Mouse (Mus musculus) limb, embryonic 13.5 days (tissue): Measurements from ENCODE around the gene 1600014C10Rik. TPM values are rescaled to one million over a fixed set of nuclear protein-coding genes. Genes with fewer than 3 reads are reported as not detected.
A peak's percentile ranks its signal among the peaks of the same experiment; 100 is the strongest.

ENCODE experiments used
- ATAC-seq: fragments of 200-750 bp; cut with Nextera tagmentation; 2 replicates; pipeline ENCODE4 v1.8.0; 2017; ENCODE audit warnings: low read depth, moderate number of reproducible peaks, moderate TSS enrichment; ENCODE audit not compliant: low FRiP score
- H3K27ac ChIP-seq: fragments of 300-500 bp; sonication (generic); 2 replicates; pipeline ENCODE4 v1.5.1; 2015; ENCODE audit warnings: inconsistent platforms, mild to moderate bottlenecking, moderate library complexity
- H3K27me3 ChIP-seq: fragments of 300-500 bp; sonication (generic); 2 replicates; pipeline ENCODE4 v1.6.1; 2015; ENCODE audit warnings: mild to moderate bottlenecking, inconsistent platforms
- H3K36me3 ChIP-seq: fragments of 300-500 bp; sonication (generic); 2 replicates; pipeline ENCODE4 v1.6.1; 2015; ENCODE audit warnings: inconsistent platforms, mild to moderate bottlenecking, moderate library complexity
- H3K4me1 ChIP-seq: fragments of 300-500 bp; sonication (generic); 2 replicates; pipeline ENCODE4 v1.6.1; 2015; ENCODE audit warnings: inconsistent platforms
- H3K4me2 ChIP-seq: fragments of 300-500 bp; sonication (generic); replicated peaks from 2 replicates; pipeline ENCODE4 v1.6.1; 2015; ENCODE audit warnings: inconsistent platforms, mild to moderate bottlenecking, moderate library complexity
- H3K4me3 ChIP-seq: fragments of 300-500 bp; sonication (generic); 2 replicates; pipeline ENCODE4 v1.5.1; 2015; ENCODE audit warnings: moderate library complexity, mild to moderate bottlenecking, inconsistent platforms
- H3K9ac ChIP-seq: fragments of 300-500 bp; sonication (generic); 2 replicates; pipeline ENCODE4 v1.6.1; 2015; ENCODE audit warnings: mild to moderate bottlenecking, inconsistent platforms
- H3K9me3 ChIP-seq: fragments of 300-500 bp; sonication (generic); 2 replicates; pipeline ENCODE4 v1.6.1; 2016; ENCODE audit warnings: inconsistent platforms
- WGBS: fragments of 180-500 bp; shearing (Covaris S2); methylation state at CpG from one replicate; pipeline ENCODE4 v1.1.7; 2015; 5-methylcytosine and 5-hydroxymethylcytosine counted together
- polyA plus RNA-seq: library from polyadenylated mRNA; unstranded; fragments of >200 nt; fragmentation: Nextera tagmentation; extraction: Ambion mirVana; gene quantifications from 2 replicates; pipeline ENCODE4 v1.2.1, GENCODE M21; 2015

Gene 1600014C10Rik
- polyA plus RNA-seq, 1 experiment from 2014 or later = 18.3 TPM

GRCm38 (mm10) chr7:38187796-38188195, 4.8 kb downstream of the 1600014C10Rik start:
- 69% methylated on average over 4 of the region's 4 CpGs for WGBS
- peaks cover 26% of the 10 kb centered on the region for H3K36me3 ChIP-seq
- no peak overlapping the region for H3K4me2 ChIP-seq
- no peak overlapping the region for H3K27ac ChIP-seq
- peaks cover 15% of the 10 kb centered on the region for H3K4me1 ChIP-seq
- H3K9me3 ChIP-seq = no peaks in the 10 kb centered on the region
- no peak overlapping the region for H3K9ac ChIP-seq
- no peaks in the 10 kb centered on the region for H3K27me3 ChIP-seq
- ATAC-seq = no peak
- no peak overlapping the region for H3K4me3 ChIP-seq

- H3K27me3 ChIP-seq = no peaks in the 10 kb centered on the region
- ATAC-seq = no peak
- no peak overlapping the region for H3K4me3 ChIP-seq
- H3K4me2 ChIP-seq = no peak overlapping the region
- 88% methylated on average over 8 of the region's 8 CpGs for WGBS
- H3K9me3 ChIP-seq = no peaks in the 10 kb centered on the region
- H3K36me3 ChIP-seq = peaks cover 26% of the 10 kb centered on the region
- no peak overlapping the region for H3K9ac ChIP-seq
- H3K4me1 ChIP-seq = peaks cover 9% of the 10 kb centered on the region
- no peak overlapping the region for H3K27ac ChIP-seq
Observed at GRCm38 (mm10) chr7:38188281-38189075, 5.5 kb downstream of the 1600014C10Rik start.

DNA sequence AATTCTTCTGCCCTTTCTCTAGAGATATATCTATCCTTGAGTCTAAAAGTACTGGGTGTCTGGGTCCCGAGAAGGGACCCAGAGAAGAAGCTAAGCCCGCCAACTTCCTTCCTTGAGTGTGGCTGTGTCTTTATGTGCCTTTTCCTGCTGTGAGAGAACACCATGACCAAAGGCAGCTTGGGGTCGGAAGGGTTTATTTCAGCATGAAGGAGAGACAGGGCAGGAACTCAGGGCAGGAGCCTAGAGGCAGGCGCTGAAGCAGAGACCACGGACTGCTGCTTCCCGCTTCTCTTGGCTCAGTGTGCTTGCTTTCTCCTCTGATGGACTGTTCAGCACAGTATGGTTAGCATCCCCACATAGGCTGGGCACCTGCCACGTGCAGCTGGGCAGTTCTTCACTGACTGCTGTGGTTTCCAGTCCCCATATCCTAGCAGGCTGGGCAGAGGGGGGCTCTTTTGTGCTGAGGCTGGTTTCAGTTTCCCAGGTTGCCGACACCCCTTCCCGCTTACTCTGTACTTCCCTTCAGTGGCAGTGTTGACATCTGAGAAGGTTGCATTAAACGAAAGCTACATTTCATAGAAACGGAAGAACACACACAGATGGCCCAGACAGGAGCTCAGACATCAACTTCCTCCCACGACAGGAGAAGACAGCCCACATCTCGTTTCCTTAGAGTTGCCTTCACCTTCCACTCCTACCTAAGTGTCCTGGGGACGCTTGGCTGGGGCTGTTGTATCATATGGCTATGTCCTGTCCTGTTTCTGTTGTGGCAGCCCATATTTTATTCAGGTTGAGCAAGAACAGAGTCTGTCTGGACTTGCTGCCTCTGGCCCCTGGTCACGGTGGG, 6.3 kb downstream of the 1600014C10Rik start:
- no peaks in the 10 kb centered on the region for H3K27me3 ChIP-seq
- no peak overlapping the region for H3K4me3 ChIP-seq
- H3K9me3 ChIP-seq = no peaks in the 10 kb centered on the region
- peaks cover 26% of the 10 kb centered on the region for H3K36me3 ChIP-seq
- peaks cover 4% of the 10 kb centered on the region for H3K4me1 ChIP-seq
- no peak overlapping the region for H3K9ac ChIP-seq
- no peak overlapping the region for H3K27ac ChIP-seq
- no peak overlapping the region for H3K4me2 ChIP-seq
- ATAC-seq = no peak
- 75% methylated on average over 15 of the region's 15 CpGs for WGBS

DNA sequence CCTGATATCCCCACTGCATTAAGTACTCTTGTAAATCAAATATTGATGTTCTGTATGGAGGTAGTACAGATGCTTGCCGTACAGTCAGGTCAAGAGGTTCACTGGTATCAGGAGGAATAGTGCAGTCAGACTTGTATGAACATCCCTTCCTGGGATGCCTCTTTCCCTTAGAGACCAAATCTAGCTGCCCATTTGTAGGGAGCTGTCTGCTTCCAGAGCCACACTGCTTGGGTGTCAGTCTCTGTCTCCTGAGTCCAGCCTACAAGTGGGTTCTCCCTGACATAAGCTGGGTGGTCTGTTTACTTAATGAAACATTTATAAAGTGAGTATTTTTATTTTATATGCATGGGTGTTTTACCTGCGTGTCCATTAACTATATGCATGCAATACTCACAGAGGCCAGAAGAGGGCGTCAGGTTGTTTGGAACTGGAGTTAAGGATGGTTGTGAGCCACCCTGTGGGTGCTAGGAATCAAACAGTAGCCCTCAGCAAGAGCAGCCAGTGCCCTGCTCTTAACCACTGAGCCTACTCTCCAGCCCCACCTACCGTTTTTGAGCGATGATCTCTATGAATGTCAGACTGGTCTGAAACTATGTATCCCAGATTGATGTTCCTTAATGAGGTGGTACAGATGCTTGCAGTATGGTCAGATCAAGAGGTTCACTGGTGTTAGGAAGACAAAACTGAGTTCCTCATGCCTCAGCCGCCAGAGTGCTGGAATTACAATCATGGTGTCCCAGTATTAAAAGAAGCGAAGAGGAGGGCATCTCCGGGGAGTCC, 7.2 kb downstream of the 1600014C10Rik start:
- no peaks in the 10 kb centered on the region for H3K9me3 ChIP-seq
- H3K4me1 ChIP-seq = no peaks in the 10 kb centered on the region
- H3K36me3 ChIP-seq = peaks cover 34% of the 10 kb centered on the region
- H3K27ac ChIP-seq = no peak overlapping the region
- H3K4me2 ChIP-seq = no peak overlapping the region
- H3K27me3 ChIP-seq = no peaks in the 10 kb centered on the region
- H3K9ac ChIP-seq = no peak overlapping the region
- no peak for ATAC-seq
- H3K4me3 ChIP-seq = no peak overlapping the region
- 90% methylated on average over 8 of the region's 8 CpGs for WGBS

DNA sequence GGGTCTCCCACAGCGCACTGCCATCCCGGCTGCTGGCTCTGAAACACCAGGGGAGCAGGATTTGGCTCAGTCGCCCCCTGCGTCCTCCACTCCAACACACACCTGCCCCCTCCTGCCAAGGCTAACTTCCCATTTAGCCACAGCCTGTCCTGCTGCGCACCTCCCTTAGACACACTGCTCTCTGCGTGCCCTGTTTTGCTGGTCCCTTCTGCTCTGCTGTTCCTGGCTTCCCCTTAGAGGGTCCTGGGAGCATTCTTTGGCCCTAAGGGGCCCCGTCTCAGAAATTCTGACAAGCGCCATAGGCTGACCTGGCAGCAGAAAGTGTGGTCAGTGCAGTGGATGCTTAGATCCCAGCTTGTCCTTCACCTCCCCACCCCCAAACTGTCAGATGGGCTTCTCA, 8.1 kb downstream of the 1600014C10Rik start:
- Histone ChIP-seq H3K36me3 (peaks cover 38% of the 10 kb centered on the region), H3K9ac (no peak overlapping the region), H3K9me3 (no peaks in the 10 kb centered on the region), H3K4me2 (no peak overlapping the region), H3K4me1 (no peaks in the 10 kb centered on the region), H3K27me3 (no peaks in the 10 kb centered on the region), H3K4me3 (no peak overlapping the region), H3K27ac (no peak overlapping the region)
- 82% methylated on average over 8 of the region's 8 CpGs for WGBS
- no peak for ATAC-seq

DNA sequence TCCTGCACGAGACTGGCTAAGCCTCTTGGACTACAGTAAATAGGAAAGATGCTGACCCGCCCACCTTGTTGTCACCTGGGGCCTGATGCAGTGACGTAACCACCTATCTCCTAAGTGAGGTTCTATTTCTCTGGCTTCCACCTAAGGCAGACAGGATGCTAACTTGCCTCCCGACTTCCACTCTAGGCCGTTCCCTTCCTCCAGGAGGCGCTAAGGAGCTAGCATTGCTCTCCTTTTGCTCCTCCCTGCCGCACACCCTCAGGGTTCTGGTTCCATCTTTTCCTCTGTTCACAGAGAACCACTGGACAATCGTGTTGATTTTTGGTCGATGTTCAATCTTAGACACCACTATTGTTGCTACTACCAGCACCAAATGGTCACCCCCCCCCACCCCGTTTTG, 8.6 kb downstream of the 1600014C10Rik start:
- no peaks in the 10 kb centered on the region for H3K9me3 ChIP-seq
- no peak overlapping the region for H3K4me3 ChIP-seq
- no peak for ATAC-seq
- H3K27me3 ChIP-seq = no peaks in the 10 kb centered on the region
- H3K4me2 ChIP-seq = no peak overlapping the region
- H3K9ac ChIP-seq = no peak overlapping the region
- H3K27ac ChIP-seq = no peak overlapping the region
- H3K36me3 ChIP-seq = peaks cover 40% of the 10 kb centered on the region
- H3K4me1 ChIP-seq = no peaks in the 10 kb centered on the region
- 51% methylated on average over 10 of the region's 10 CpGs for WGBS

GRCm38 (mm10) chr7:38199907-38200605, 17.0 kb downstream of the 1600014C10Rik start:
- 64% methylated on average over 8 of the region's 8 CpGs for WGBS

DNA sequence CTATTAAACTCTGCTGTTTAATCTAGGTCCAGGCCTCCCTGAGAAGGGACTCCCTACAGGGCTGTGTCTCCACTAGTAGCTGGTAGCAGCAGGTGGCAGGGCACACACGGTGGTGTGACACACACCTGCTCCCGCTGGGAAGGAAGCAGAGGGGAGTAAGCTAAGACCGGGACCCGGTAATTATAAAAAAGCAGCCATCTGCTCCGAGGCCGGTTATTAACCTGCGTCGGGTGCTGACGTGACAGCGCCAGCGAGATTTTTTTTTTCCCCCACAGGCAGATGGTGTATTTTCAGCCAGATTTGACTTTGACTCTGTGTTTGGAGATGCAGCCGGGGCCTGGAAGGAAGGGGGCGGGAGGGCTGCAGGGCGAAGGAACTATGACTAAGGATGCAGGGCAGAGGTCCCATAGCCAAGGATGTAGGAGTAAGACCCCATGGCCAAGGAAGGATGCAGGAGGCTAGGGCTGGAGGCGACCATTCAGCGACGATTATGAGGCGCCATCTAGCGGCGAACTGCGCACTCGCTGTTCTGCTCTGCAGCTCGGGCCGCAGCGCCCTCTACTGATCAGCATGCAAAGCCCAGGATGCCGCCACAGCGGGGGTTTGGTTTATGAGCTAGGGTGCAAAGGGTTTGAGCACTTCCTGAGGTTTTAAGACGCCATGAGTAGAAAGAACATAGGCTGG, 17.7 kb downstream of the 1600014C10Rik start:
- peaks cover 5% of the 10 kb centered on the region; the same call in 1 of the 2 replicates for H3K4me1 ChIP-seq
- WGBS = 2% methylated on average over 28 of the region's 28 CpGs
- H3K27ac ChIP-seq = no peak overlapping the region
- peak overlapping the region; percentile 65 for H3K4me2 ChIP-seq
- no peak overlapping the region for H3K9ac ChIP-seq
- H3K9me3 ChIP-seq = 0 out of 2 replicates have a peak, but pooled peaks cover 4% of the 10 kb centered on the region
- peak; percentile 86 for ATAC-seq
- peak overlapping the region; percentile 30 for H3K4me3 ChIP-seq
- peaks cover 8% of the 10 kb centered on the region for H3K36me3 ChIP-seq
- H3K27me3 ChIP-seq = no peaks in the 10 kb centered on the region

More at GRCm38 (mm10) chr7:38199907-38200605, 17.0 kb downstream of the 1600014C10Rik start:
- no peak for ATAC-seq
- Histone ChIP-seq H3K9me3 (0 out of 2 replicates have a peak, but pooled peaks cover 4% of the 10 kb centered on the region), H3K9ac (no peak overlapping the region), H3K4me2 (peak overlapping the region; percentile 65), H3K4me1 (peaks cover 5% of the 10 kb centered on the region; the same call in 1 of the 2 replicates), H3K36me3 (peaks cover 9% of the 10 kb centered on the region), H3K27ac (no peak overlapping the region), H3K27me3 (no peaks in the 10 kb centered on the region), H3K4me3 (peak overlapping the region; percentile 30; the same call in 1 of the 2 replicates)

DNA sequence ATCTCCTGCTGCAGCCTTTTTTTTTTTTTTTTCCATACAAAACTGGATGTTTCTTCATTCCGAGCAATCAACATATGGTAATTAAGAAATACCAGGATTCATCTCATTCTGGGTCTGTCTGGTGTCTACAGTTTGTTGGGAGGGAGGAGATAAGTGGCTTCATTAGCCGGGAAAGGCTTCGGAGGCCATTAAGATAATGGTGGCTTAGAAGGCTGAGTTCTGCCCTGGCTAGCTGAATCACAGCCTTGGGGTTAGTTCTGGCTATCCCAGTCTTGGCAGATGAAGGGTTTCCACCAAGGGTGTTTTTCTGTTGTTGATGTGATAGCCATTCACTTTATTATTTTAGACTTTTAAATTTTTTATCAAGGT, 18.3 kb downstream of the 1600014C10Rik start:
- H3K4me2 ChIP-seq = peak overlapping the region; percentile 65
- no peak overlapping the region for H3K9ac ChIP-seq

GRCm38 (mm10) chr7:38204314-38204713, 21.3 kb downstream of the 1600014C10Rik start:
- 88% methylated on average over 6 of the region's 6 CpGs for WGBS
- Histone ChIP-seq H3K27me3 (no peaks in the 10 kb centered on the region), H3K4me3 (no peak overlapping the region), H3K4me1 (peaks cover 5% of the 10 kb centered on the region; the same call in 1 of the 2 replicates), H3K9me3 (0 out of 2 replicates have a peak, but pooled peaks cover 4% of the 10 kb centered on the region), H3K9ac (no peak overlapping the region), H3K4me2 (no peak overlapping the region), H3K36me3 (no peaks in the 10 kb centered on the region), H3K27ac (no peak overlapping the region)
- no peak for ATAC-seq

More for the DNA sequence above, 18.3 kb downstream of the 1600014C10Rik start:
- no peak for ATAC-seq
- Histone ChIP-seq H3K4me3 (peak overlapping the region; percentile 30; the same call in 1 of the 2 replicates), H3K27ac (no peak overlapping the region), H3K36me3 (peaks cover 3% of the 10 kb centered on the region), H3K4me1 (peaks cover 5% of the 10 kb centered on the region; the same call in 1 of the 2 replicates), H3K27me3 (no peaks in the 10 kb centered on the region), H3K9me3 (0 out of 2 replicates have a peak, but pooled peaks cover 4% of the 10 kb centered on the region)
- 19% methylated on average over 3 of the region's 3 CpGs for WGBS
